Mouse (Mus musculus) erythroblast, embryonic 14.5 days (primary cell): ENCODE results near the gene Tdp1.

ENCODE experiments used
- GATA1 ChIP-seq: IDR thresholded peaks from 2 replicates; pipeline ENCODE4 v1.6.1; 2012; ENCODE audit warnings: low read length, inconsistent platforms, mixed read lengths
- TAL1 ChIP-seq: IDR thresholded peaks from 3 replicates; pipeline ENCODE4 v1.6.1; 2012; ENCODE audit warnings: low read length, inconsistent platforms, mixed read lengths

- TF ChIP-seq TAL1: no peak
- no peak for TF ChIP-seq GATA1
These were observed 54.9 kb downstream of the Tdp1 start for GRCm38 (mm10) chr12:99939179-99939578.
